Mouse (Mus musculus): Measurements from ENCODE around the gene Scube2. TPM values are rescaled to one million over a fixed set of nuclear protein-coding genes. Genes with fewer than 3 reads are reported as not detected.

Scube2 gene
- total RNA-seq, 2 experiments from 2014 or later = not detected

DNA sequence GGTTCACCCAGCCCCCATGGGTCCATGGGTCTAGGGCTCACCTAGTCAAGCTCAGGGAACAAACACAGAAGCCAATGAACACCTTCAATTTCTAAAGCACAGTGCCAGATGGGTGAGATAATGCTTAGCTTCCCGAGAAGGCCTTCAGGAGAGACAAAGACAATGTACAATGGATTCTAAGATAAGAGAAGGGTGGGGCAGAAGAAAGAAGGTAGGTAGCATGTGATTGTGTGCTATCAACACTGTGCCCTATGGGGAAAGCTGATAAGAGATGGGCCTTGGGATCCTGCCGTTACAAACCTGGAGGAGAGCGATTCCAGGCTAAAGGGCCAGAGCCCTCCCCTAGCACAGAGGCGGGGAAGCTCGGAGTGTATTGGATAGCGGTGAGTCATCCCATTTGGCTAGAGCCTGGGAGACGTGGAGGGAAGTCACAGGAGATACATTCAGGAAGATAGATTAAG lies 12.7 kb downstream of the Scube2 start:
- ATAC-seq (replicated peaks; ENCODE audit: poor library complexity) = peak; percentile 74

DNA sequence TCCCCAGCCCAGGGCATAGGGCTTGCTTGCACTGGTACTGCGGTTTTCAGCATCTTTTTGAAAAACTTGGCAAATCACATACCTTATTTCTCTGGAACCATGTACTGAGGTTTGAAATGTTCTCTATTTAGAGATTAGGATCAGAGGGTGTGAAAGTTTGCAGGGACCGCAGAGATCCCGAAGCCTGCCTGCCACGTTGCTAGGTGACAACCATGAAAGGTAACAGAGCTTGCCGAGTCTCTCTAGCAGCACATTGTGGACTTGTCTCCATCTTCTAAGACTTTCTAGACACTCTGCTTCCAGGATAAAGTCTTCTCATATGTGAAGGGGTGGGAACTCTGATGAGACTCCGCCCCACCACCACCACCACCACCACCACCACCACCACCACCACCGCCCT lies 13.5 kb downstream of the Scube2 start:
- ATAC-seq (replicated peaks; ENCODE audit: poor library complexity) = no peak

DNA sequence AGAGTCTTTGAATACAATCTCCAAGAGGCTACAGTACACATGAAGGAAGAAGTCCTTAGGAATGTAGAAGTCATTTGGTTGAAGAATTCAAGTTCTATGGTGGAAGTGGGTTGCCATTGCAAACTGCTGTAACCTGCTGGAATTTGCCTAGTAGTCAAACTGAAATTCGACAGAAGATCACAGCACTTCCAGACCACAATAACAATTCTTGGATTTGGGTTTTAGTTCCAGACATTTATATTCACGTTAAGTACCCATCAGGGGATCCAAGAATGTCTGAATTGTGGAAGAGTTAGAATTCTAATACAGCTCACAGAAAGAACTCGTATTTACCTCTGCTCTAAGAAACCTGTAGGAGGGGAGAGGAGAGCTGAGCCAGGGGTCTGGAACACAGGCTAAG lies 14.9 kb downstream of the Scube2 start:
- ATAC-seq (replicated peaks; ENCODE audit: poor library complexity) = no peak

DNA sequence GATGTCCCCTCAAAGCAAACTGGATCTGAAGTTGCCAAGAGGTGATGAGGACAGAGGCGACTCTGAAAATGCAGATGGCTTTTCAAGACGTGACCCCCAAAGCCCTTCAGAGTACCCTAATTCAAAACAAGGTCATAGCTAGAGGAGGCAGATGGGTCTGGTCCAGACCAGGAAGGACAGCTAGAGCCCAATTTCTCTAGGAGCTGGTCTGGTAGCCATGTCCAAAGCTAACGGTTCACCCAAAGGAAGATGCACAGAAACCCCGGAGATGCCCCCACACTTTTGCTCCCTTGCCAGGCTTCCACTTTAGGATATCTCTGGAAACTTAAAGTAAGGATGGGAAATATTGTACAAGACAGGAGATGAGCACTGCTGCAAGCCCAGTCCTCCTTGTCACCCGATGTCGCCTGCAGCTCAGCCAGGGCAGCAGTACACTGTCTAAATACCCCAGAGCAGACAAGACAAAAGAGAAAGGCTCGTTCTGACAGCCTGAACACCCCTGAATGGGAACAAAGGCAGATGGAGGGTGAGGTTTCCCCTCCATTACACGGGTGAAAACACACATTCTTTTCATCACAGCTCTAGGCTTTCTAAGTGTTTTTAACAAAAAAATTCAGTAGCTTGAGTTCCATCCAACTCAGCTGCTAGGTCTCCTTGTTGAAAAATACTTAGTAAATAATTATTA lies 15.6 kb downstream of the Scube2 start:
- no peak for ATAC-seq (replicated peaks; ENCODE audit: poor library complexity)

DNA sequence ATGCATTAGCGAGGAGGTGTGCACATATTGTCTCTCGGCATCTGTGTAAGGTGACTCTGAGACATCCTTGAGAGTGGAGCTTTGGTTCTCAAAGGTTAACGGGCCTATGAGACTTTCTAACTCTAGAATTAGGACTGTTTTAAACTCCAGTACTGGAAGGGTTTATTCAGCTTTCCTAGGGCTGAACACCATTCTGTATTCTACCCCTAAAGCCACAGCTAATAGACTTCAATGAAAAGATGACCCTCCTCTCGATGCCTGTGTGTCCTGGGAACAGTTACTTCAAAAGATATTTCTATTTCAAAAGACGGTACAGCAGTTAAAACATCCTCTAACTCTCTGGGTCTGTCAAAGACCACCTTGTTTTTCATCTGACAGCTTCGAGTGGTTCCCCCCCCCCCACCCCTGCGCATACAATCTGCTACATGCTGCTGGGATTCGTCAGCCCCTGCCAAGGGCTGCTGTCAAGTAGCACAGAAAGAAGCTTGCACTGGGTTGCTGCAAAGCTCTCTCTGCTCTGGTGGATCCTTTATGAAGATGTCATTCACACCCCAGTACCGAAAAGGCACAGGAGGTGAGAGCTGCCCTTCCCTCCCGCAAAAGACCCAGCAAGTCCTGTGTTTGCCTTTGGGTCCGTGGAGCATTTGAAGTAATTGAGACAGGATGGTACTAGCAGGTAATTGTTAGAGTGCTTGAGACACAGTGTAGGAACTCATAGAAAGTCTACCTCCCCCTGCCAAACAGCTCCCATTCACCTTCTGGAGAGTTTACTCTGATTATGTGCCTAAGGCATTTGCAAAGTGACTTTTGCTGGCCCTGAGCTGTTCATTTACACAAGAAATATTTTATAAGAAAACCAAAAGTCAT lies 16.4 kb downstream of the Scube2 start:
- ATAC-seq (replicated peaks; ENCODE audit: poor library complexity) = no peak

DNA sequence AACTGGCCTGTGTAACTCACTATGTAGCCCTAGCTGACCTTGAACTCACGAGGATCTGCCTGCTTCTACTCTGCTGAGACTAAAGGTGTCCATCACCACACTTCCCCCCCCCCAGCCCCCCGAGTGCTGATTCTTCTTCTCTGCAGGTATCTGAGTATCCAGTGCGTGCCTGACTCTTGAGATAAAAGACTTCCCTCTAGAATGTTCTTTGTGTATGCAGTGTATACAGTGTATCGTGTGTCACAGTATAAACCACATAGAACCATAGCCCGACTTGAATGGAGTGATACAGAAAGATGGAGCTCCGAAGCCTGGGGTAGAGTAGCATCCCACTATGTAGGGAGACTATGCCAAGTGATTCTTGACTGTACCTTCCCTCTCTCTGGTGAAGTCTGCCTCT lies 21.4 kb downstream of the Scube2 start:
- no peak for ATAC-seq (replicated peaks; ENCODE audit: poor library complexity)

DNA sequence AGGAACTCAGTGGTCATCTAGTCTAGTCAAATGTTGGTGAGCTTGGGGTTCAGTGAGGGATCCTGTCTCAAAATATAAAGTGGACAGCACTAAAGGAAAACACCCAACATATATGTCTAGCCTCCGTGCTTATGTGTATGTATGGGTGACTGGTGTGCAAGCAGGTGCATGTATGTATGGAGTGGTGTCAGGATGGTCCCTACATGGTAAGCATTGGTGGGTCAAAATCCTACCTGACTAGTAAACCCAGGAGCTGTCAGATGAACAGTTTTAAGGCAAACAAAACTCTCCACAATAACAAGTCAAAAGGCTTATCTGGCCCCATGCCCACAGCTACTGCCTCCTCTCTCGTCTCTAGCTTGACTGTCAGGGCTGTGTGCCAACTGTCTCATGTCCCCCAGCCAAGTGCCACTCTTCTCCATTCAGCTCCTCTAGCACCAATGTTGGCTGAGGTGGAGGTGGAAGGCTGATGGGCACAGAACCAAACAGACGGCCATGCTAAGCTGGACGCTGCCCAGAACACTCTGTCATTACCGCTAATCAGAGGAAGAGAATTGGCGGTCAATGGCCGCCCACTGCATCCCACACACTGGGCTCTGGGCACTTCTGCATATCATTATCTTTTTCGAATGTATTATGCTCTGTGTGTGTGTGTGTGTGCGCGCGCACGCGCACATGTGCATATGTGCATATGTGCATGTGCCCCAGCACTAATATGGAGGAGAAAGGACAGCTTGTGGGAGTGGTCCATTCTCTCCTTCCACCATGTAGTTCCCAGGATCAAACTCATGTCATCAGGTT lies 23.7 kb downstream of the Scube2 start:
- peak; percentile 46 for ATAC-seq (replicated peaks; ENCODE audit: poor library complexity)

DNA sequence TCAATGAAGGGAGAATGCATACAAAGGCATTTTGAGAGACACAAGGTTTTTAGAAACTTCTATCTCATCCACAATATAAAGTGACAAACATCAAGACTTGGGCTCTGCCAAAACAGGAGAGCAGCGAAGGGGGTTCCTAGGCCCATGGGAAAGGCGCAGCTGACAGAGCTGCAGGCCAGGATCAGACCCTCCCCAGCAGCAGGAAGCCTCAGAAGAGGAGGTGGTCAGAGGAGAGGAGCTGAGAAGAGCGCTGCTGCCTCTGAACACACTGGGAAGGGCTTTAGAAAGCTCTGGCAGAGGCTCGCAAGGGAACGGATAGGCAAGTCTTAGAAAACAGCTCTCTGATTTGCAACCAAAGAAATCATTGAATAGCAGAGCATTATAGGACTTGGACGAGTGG lies 24.4 kb downstream of the Scube2 start:
- ATAC-seq (replicated peaks; ENCODE audit: poor library complexity) = no peak

DNA sequence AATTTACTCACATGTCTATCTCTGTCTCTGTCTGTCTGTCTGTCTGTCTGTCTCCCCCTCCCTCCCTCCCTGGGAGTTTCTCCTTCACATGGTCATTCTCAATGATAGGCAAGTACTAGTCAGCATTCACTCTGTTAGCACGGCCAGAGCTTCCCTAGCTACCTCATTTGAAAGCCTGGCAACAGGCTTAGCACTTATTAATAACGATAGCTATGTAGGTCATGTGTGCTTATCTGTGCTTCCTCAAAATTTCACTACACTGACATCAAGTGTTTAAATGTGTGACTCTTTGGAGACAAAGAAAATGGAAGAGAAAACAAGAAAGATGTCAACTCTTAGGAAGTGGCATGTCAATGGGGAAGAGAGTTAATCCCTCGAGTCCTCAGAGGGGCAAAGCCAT lies 26.9 kb downstream of the Scube2 start:
- ATAC-seq (replicated peaks; ENCODE audit: poor library complexity) = 0 out of 2 replicates have a peak, but pooled peaks have one; percentile 20

DNA sequence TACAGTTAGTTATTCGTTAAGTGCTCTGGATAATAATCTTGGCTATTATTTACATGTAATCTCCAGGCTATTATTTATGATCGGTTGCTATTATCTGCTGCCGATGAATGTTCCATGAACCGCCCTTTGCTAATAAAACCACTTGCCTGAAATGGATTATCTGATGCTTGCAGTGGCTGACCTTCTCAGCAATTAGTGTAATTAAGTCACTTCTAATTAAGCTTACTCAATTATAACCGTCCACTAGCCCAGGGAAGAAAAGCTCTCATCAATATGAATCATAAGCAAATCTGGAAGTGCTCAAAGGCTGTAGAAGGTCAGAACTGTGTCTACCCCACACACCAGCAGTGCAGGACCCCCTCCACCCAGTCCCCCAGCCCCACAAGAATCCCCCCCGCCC lies 27.8 kb downstream of the Scube2 start:
- ATAC-seq (replicated peaks; ENCODE audit: poor library complexity) = no peak

DNA sequence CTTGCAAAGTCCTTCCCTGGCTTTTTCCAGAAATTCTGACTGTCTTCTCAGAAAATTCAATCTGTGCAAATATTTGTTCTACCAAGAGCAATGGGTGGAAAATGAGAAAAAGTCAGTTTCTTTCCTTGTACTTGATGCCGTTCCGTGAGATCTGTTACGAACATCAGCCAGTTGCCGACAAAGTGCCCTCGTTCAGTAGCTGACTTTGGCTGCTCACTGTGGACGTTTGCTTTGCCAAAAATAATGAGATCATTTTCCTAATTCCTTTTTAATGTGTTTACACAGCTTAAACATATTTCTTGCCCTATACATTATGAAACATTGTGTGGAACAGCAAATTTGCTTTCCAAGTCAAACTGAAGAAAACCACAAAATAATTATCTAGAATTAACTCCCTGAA lies 30.6 kb downstream of the Scube2 start:
- ATAC-seq (replicated peaks; ENCODE audit: poor library complexity) = no peak

DNA sequence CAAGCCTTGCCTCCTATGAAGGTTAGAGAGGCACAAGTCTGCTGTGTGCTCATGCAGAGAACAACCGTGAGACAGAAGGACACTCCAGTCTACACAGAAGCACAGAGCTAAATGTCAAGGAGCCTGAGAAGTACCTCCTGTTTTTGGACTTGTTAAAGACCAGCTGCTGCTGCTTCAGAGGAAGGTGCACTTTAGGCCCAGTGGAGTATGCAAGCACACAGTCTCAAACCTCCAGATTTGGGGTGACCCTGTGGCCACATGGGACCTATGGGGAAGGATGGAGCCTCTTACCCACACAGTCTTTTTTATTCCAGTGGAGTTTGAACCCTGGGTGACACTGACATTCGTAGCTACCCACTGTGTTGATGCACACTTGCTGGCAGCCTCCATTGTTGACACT lies 34.1 kb downstream of the Scube2 start:
- ATAC-seq (replicated peaks; ENCODE audit: poor library complexity) = no peak

DNA sequence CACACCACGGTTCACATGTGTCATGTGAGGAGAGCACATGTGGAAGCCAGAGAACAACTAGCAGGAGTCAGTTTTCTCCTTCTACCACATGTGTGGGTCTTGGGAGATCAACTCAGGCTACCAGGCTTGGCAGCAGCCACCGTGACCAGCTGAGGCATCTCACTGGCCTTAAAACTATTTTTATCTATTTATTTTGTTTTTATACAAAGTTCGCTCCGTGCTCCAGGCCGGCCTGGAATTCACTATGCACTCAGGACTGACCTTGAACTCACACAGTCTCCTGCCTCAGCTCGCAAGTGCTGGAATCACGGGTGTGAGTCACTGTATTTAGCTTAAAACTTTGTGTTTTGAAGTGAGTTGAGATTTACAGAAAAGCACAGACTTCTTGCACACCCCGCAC lies 38.6 kb downstream of the Scube2 start:
- ATAC-seq (replicated peaks; ENCODE audit: poor library complexity) = no peak

DNA sequence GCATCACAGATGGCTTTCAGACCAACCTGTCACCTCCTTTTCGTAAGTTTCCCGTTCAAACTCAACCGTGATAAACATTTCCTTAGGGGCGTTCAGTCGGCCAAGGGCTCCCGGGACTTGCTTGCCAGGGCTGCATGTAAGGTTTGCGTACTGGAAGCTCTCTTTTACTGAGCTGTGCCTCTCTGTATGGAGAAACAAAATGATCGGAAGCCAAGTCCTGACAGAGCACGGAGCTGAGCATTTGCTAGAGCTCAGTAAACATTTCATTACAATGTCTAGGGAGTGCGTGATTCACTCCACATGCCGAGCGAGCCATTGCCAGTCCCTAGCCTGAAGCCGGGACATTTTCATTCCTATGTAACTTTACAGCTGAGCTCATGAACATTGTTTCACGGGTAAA lies 40.2 kb downstream of the Scube2 start:
- ATAC-seq (replicated peaks; ENCODE audit: poor library complexity) = no peak

DNA sequence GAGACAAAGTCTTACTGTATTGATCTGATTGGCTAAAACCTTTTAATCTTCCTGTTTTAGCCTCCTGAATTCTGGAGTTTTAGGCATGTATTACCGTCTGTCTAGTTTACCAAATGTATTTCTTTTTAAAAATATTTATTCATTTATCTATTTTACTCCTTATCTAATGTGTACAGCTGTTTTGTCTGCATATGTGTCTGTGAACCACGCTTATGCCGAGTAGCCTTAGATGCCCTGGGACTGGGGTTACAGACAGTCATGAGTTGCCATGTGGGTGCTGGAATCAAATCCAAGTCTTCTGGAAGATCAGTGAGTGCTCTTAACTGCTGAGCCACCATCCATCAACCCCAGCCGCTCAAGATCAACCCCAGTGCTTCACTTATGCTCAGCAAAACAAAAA lies 46.9 kb downstream of the Scube2 start:
- ATAC-seq (replicated peaks; ENCODE audit: poor library complexity) = peak; percentile 64

DNA sequence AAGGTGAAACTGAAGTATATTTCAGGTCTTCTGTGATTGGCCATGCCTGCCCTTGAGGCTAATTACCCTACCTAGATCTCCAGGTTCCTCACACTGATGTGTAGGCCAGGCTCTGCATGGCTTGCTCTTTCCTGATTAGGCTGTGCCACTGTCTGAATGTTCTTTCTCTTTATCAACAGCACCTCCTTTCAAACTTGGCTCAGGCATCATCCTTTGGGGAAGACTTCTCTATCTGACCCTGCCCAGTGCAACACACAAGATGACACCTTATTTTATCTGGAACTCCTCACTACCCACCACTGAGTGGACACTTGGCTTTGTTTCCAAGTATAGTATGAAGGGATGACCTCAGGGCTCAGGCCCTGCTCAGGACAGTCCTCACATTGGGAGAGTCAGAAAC lies 47.5 kb downstream of the Scube2 start:
- peak; percentile 90 for ATAC-seq (replicated peaks; ENCODE audit: poor library complexity)

DNA sequence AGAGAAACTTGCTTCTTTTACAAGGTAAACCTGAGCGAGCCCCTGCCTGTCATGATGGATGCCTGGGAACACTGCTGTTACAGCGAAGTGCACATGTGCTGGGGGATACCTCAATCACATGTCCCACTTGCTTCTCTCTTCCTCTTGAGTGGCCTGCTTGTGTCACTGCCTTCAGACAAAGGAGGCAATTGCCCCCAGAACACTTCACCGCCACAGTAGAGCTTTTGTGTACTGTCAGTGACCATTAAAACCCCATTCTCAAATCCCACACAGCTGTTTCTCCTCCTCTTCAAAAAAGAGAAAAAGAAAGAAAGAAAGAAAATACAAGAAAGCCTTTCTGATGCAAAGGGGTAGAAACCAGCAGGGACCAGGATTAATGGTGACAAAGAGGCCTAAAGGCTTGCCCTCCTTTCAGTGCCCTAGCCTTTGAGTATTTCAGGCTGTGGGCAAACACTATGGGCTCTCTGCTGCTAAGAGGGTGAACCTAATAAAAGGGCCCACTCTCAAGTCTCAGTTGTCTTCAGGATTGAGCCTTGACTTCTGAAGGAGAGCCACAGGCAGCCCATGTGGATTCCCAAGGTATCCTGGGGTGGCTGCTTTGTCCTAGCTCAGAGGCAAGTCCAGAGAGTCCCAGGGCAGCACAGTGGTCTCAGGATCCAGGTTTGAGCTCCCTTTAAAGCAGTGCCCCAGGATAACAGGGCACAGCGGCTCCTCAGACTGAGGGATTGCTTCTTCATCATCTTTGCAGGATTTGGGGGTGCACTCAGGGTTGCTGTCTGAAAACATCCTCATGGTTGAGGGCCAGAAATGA lies 51.9 kb downstream of the Scube2 start:
- no peak for ATAC-seq (replicated peaks; ENCODE audit: poor library complexity)

DNA sequence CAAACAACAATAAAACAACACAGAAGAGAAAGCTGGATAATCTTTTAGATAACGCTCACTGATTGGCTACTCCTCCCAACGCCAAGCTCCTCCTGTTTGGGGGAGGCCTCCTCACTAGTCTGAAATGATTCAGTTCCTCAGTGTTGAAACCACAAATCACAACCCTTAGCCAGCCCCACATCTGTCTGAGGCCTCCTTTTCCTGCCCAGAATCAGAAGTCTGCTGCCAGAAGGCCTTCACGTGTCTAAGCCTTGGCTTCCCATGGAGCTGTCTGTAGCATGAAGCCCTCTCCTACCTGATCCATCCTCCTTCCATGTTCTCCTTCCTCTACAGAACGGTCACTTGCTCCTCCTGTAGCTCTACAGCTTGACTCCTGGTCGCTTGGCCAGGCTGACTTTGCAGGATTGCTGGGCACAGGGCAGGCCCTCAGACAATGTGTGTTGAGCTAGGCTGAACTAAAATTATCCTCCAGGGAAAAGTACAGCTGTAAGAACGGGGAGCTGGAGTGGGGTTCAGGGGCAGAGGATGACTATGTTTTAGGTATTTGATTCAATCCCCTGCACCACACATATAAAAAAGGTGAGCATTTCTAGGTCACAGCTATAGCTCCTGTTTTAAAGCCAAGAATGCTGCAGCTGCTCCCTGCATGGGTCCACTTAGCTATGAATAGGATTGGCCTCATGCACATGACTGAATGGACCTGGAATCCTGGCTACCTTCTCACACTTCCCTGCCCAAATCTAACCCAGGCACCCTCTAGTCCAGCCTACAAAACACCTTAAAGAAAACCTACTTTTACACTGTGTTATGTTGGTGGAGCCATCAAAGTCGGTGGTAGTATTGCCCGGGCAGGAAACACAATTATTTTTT lies 57.6 kb downstream of the Scube2 start:
- ATAC-seq (replicated peaks; ENCODE audit: poor library complexity) = peak; percentile 58

DNA sequence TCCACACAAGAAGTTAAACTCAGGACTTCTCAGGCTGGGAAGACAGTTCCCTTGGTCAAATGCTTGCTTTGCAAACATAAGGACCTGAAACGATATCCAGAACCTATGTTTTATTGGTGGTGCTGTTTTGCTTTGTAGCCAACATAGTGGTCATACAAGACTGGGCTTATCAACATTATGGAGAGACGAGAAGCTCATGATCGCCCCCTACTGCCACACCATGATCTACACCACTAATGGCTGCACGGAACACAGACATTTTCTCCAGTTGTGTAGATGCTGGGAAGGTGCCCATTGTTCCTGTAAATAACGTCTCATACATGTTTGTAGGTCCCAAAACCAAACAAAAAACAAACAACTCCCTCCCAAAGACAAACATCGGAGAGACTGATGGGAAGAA lies 60.6 kb downstream of the Scube2 start:
- peak; percentile 90 for ATAC-seq (replicated peaks; ENCODE audit: poor library complexity)

DNA sequence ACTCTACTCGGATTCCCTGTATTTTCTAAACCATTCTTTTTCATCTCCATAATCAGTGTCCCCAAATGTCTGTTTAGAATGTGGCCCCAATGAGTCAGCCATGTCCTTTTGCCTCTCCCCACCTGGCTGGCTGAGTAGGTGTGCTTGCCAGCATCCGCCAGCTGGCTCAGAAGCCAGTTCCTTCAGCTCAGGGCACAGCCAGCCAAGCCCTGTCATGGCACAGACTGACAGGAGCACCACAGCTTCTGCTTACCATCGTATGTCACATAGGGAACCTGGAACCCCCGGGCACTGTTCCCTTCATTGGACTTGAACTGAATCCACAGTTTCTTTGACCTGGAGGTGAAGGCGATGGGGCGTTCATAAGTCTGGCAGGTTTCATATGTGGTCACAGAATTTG lies 61.1 kb downstream of the Scube2 start:
- ATAC-seq (replicated peaks; ENCODE audit: poor library complexity) = no peak
